Mouse (Mus musculus) c-Kit-positive CD71-negative TER-119-negative erythroid progenitor cells, embryonic 14.5 days (primary cell): ENCODE data around the gene 9130230L23Rik.

Experiments used
- DNase-seq: peaks from one replicate; pipeline ENCODE4 v3.0.0-alpha.2; 2013; ENCODE audit warnings: low read depth

The 9130230L23Rik gene

DNA sequence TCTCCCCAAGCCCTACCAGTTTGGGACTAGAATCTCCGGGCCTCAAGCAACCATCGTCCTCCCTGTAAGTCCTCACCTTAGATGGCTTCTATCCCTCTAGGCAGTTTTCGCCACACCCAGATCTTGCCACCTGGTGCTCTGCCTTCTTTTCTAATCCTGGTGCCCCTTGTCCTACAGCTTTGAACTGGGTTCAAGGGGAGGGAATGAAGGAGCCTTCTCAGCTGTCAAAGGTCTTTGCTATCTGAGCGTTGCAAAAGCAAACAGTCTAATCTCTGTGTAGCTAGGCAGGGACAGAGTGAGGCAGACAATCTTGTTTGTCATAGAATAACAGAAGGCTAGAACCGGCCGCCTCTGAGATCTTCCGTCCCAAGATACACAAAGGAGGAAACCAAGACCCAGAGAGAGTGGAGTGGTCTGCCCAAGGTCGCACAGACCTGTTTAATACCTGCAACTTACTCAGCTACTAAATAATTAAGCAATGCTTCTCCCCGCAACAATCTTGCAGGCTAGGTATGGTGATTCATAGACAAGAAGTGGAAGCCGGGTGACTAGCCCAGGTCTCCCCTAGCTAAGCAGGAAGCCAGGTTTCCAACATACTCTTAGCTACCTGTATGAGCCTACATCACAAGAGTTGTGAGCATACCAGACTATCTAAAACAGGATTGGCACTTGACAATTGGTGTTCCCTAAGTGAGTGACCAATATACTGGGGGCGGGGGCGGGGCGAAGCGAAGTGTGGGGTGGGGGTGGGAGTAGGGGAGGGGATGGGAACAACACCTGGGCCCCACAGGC lies at the start of gene 9130230L23Rik:
Gene 9130230L23Rik (minus strand): TSS at position 152 of the 792 bp plus-strand sequence.
- no peak for DNase-seq

- no peak for DNase-seq
Observed at GRCm38 (mm10) chr5:66052777-66053548, 48.9 kb upstream of the 9130230L23Rik start.

DNA sequence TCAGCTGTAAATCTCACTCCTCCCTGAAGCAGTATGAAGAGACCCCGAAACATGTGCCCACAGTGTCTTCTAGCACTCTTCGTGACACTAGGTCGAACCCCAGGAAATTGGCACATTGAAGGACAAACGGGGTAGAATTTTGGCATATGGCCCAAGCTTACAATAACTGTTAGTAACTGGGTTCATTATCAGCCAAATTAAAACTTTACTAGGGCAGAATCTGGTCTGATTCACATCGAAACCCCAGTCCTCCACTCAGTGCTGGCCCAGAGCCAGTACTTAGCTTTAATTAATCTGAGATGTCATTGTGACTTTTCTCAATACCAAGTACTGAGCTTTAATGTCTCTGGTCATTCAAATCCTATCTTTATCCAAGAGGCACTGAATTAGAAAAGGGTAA lies 46.8 kb upstream of the 9130230L23Rik start:
- no peak for DNase-seq

DNA sequence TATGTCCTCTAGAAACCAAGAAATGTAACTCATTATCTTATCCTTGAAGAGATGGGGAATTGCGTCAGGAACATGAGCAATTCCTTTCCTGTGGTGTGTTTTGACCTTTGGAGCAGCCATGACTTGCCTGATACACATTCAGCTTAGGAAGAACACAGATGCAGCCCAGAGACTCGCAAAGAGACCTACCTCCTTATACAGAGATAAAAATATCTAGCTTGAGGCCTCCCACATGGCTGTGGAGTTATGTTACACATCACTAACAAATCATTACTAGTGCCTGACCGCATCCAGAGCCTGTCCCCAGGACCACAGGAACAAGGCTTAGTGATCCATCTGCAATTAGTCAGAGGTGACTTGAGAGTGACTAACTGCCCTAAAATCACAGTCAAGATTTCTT lies 42.3 kb upstream of the 9130230L23Rik start:
- no peak for DNase-seq

DNA sequence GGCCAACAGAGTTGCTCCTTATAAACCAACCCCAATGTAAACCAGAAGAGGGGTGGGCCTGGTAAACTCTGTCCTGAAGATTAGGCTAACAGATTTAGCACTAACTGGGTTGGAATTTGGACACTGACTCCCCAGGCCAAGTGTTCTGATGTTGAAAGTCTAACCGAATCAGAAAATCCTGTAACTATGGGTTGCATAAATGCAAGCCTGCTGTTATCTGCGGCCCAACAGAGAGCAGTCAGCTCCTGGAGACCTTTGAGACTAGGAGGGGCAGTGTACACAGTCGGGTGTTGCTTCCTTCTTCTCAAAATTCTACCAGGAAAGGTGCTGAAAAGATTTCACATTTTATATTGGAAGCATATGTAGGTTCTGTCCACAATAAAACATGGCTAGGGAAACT lies 39.8 kb upstream of the 9130230L23Rik start:
- no peak for DNase-seq

DNA sequence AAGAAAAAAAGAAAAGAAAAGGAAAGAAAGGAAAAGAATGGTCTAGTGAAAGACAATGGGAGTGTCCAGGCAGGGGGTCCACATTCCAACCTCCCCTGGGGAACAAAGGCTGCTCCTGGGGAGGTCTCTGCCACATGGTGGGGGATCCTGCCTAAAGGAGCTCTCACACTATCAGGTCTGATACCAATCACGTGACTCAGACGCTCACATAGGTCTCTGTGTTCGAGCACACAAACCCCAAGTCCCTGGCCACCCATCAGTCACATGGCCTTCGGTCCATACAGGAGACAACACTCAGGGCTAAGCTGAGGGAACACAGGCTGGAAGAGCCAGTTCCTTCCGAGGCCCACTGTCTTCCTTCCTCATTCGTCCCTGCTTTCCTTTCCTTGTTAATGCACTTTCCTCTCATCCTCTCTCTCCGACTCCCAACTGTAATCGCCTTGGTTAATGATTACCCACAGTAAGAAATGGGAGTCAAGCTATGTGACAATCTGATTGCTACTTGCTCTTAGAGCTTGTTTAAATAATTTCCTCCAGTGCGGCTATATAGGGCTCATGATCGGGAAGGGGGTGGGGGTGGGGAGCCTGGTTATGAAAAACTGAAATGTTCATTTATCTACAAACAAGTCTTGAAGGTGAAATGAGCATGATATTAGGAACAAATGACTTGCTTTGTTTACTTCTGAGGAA lies 38.7 kb upstream of the 9130230L23Rik start:
- DNase-seq = no peak

GRCm38 (mm10) chr5:66040744-66041279 lies 36.7 kb upstream of the 9130230L23Rik start:
- DNase-seq = no peak

DNA sequence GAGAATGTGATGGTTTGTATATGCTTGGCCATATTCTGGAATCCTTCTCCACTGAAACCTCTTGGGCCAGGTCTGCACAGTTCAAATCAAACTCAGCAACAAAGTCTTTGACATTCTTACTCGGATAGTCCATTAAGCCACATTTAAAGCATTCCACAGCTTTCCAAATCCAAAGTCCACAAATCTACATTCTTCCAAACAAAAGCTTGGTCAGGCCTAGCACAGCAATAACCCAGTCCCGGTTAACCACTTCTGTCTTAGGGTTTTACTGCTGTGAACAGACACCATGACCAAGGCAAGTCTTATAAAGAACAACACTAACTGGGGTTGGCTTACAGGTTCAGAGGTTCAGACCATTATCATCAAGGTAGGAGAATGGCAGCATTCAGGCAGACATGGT lies 35.7 kb upstream of the 9130230L23Rik start:
- no peak for DNase-seq

GRCm38 (mm10) chr5:66037066-66037465 lies 33.0 kb upstream of the 9130230L23Rik start:
- no peak for DNase-seq

GRCm38 (mm10) chr5:66036440-66037054 lies 32.5 kb upstream of the 9130230L23Rik start:
- no peak for DNase-seq

GRCm38 (mm10) chr5:66034375-66035195 lies 30.5 kb upstream of the 9130230L23Rik start:
- DNase-seq = no peak

DNA sequence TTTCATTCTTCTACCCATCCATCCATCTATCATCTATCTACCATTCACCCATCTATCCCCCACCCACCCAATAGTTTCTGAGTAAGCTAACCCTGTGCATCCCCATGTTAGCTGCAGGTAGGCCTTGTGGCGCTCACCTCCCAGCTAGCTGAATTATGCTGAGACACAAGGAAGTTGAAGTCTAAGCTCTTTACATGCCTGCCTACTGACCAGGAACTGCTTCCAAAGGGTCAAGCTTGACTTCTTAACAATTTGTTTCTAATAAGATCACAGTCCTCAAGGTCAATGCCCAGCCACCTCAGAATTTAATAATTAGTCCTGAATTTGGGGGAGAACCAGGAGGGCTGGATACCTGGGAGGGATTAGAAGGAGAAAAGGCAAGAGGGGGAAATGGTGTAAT lies 28.7 kb upstream of the 9130230L23Rik start:
- DNase-seq = no peak

GRCm38 (mm10) chr5:66031699-66032098 lies 27.6 kb upstream of the 9130230L23Rik start:
- DNase-seq = no peak

- DNase-seq = no peak
Observed at GRCm38 (mm10) chr5:66028232-66028631, 24.1 kb upstream of the 9130230L23Rik start.

DNA sequence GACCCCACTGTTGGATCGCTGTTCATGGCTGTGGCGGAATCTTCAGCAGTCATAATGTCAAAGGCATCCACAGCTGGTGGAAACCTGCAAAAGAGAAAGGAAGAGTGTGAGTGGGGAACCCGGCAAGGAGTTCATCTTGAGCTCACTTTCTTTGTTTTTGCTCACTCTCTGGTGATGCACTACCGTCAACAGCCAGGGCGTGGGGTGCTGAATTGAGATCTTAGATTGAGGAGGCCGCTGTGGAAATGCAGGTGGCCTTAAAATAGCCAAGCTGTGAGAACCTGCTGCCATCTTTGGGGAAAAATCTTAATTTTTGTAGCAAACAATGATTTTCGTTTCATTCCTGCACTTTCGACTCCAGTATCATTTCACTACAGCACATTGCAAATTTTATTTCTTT lies 23.1 kb upstream of the 9130230L23Rik start:
- no peak for DNase-seq

DNA sequence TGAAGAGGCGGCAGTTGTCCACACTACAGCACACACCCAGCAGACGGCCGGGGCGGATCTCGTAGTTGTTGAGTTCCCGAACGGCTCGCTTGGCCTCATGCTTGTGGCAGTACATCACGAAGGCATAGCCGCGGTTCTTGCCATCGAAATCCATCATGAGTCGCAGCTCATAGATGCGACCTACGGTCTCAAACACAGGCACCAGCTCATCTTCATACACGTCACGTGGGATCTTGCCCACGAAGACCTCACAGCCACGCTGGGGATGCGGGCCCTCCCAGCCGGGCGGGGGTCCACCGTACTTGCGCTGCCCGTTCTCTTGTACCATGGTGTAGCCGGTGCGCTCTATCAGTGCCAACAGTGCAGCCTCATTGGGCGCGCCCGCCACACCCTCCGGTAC lies 22.7 kb upstream of the 9130230L23Rik start:
- no peak for DNase-seq

GRCm38 (mm10) chr5:66015449-66015961 lies 11.4 kb upstream of the 9130230L23Rik start:
- DNase-seq = no peak

DNA sequence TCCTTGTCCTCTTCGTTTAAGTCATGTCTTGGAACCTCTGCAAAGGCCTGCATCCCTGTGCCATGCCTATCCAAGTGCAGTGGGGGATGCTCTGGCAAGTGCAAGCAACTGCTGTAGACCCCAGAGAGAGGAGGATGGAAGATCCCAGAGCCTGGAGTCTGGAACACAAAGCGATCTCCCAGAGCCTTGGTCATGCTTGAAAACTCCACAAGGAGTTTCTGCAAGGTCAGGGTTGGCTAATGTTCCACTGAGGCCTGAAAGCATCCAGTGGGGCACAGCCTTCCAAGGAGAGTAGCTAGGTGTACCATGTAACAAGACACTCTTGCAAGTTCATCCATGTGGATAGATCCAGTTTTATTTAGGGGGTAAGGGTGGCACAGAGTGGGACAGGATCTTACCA lies 10.4 kb upstream of the 9130230L23Rik start:
- DNase-seq = no peak

DNA sequence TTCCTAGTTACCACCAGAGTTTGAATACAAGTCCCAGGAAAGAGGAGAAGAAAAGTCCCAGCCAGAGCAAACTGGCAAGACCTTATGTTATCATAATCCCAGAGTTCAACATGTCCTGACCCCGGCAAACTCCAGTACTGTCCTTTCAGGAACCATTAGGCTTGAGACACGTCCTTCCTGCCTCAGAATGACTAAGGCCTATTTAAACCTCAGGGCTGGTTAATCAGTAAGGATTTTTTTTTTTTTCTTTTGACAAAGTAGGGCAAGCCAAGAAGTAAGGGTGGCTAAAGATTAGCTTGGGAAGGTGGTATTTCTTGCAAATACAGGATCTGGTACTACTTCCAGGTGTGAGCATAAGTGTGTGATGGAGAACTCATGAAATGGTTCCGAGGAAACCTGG lies 9.9 kb upstream of the 9130230L23Rik start:
- DNase-seq = no peak

DNA sequence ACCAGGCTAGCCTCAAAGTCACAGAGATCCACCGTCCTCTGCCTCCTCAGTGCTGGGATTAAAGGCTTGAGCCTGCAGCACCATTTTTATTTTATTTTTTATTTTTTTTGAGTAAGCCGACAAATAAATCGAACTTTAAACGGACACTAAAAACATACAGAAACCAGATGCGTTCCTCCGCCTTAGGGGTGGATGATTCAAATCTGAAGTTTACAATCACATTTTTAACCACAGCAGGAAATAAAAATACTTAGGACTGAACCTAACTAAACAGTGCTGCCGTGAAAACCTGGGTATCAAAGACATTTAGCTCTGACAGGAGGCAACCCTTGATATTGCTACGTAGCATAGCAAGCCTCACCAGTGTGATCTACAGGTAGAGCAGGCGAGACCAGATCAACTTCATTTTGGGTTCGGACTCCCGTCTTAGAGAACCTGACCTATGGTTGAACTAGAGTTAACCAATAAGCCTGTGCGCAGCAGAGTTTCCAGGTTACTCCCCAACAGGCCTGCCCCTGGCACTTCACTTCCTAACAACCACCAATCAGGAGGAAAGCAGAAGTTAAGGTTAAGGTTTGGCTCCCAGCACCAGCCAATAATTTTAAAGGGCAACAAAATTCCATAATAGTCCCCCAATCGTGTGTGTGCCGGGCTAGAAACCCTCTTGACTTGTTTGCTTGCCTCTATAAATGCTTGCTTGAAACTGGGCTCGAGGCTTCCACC lies 4.3 kb upstream of the 9130230L23Rik start:
- DNase-seq = no peak
